Mouse (Mus musculus) CH12.LX (cell line): ENCODE measurements around the gene Mbd4. TPM values are rescaled to one million over a fixed set of nuclear protein-coding genes. Genes with fewer than 3 reads are reported as not detected.
A peak's percentile ranks its signal among the peaks of the same experiment; 100 is the strongest.

Experiments used
- DNase-seq: peaks from one replicate; pipeline ENCODE4 v3.0.0-alpha.2; 2013; ENCODE audit errors: extremely low read depth
- H3K27ac ChIP-seq: 2 replicates; pipeline ENCODE4 v1.5.1; 2012; ENCODE audit warnings: low read depth, mild to moderate bottlenecking, control low read depth, moderate library complexity; ENCODE audit not compliant: insufficient read depth
- H3K27me3 ChIP-seq: replicated peaks from 2 replicates; pipeline ENCODE3; 2012; ENCODE audit warnings: inconsistent platforms
- H3K36me3 ChIP-seq, 2 experiments: replicated peaks in 1 of 2; 2 replicates each; pipeline versions ENCODE3 to v1.6.1; 2012; ENCODE audit warnings: inconsistent platforms in 1 of 2, low read length in 1 of 2, mild to moderate bottlenecking in 1 of 2, mixed read lengths in 1 of 2, moderate library complexity in 1 of 2; ENCODE audit not compliant: control insufficient read depth in 1 of 2, insufficient read depth in 1 of 2
- H3K4me1 ChIP-seq, 2 experiments: 2 replicates each; pipeline ENCODE4 v1.6.1; 2012; ENCODE audit warnings: inconsistent platforms in 1 of 2, moderate library complexity in 1 of 2; ENCODE audit not compliant: insufficient read depth in 2 of 2, control insufficient read depth in 1 of 2
- H3K4me2 ChIP-seq: 2 replicates; pipeline ENCODE4 v1.6.1; 2012; ENCODE audit warnings: low read depth, mild to moderate bottlenecking, control low read depth; ENCODE audit not compliant: poor library complexity, insufficient read depth, severe bottlenecking
- H3K4me3 ChIP-seq, 3 experiments: fragments of 150-350 bp in 1 of 3; sonication (generic) in 1 of 3; replicated peaks in 1 of 3; 2 replicates each; pipeline versions ENCODE3 to v1.5.1; 2011 to 2012; ENCODE audit warnings: low read depth in 2 of 3, low read length in 2 of 3, mild to moderate bottlenecking in 2 of 3, moderate library complexity in 2 of 3, control low read depth in 1 of 3, improper control_type of control experiment in 1 of 3, inconsistent platforms in 1 of 3, mixed read lengths in 1 of 3; ENCODE audit not compliant: poor library complexity in 1 of 3
- H3K79me2 ChIP-seq: replicated peaks from 2 replicates; pipeline ENCODE4 v1.6.1; 2012; ENCODE audit warnings: mild to moderate bottlenecking, moderate library complexity; ENCODE audit not compliant: control insufficient read depth, poor library complexity, insufficient read depth, severe bottlenecking; ENCODE audit errors: extremely low read depth
- H3K9ac ChIP-seq: 2 replicates; pipeline ENCODE4 v1.6.1; 2012; ENCODE audit warnings: low read depth, mild to moderate bottlenecking, control low read depth, moderate library complexity; ENCODE audit not compliant: insufficient read depth
- H3K9me3 ChIP-seq: replicated peaks from 2 replicates; pipeline ENCODE3; 2012; ENCODE audit warnings: low read length, inconsistent platforms, mixed read lengths
- CHD1 ChIP-seq: IDR thresholded peaks from 2 replicates; pipeline ENCODE4 v1.6.1; 2012; ENCODE audit warnings: low read depth, low read length, improper control_type of control experiment, inconsistent platforms
- CHD2 ChIP-seq: IDR thresholded peaks from 2 replicates; pipeline ENCODE4 v1.6.1; 2011; ENCODE audit warnings: low read length, improper control_type of control experiment
- CTCF ChIP-seq, 2 experiments: IDR thresholded peaks in 1 of 2; conservative IDR thresholded peaks in 1 of 2; 2 replicates each; pipeline ENCODE4 v1.5.1; 2011 to 2012; ENCODE audit warnings: low read depth in 2 of 2, low read length in 2 of 2, improper control_type of control experiment in 1 of 2, inconsistent platforms in 1 of 2, mild to moderate bottlenecking in 1 of 2, moderate library complexity in 1 of 2
- E2F4 ChIP-seq: IDR thresholded peaks from 2 replicates; pipeline ENCODE4 v1.6.1; 2011; ENCODE audit warnings: low read depth, low read length, improper control_type of control experiment; ENCODE audit not compliant: insufficient replicate concordance
- ELF1 ChIP-seq: IDR thresholded peaks from 2 replicates; pipeline ENCODE4 v1.6.1; 2014; ENCODE audit warnings: low read depth, mild to moderate bottlenecking, inconsistent platforms, low read length, improper control_type of control experiment
- EP300 ChIP-seq: IDR thresholded peaks from 2 replicates; pipeline ENCODE4 v1.6.1; 2011; ENCODE audit warnings: low read length, improper control_type of control experiment
- ETS1 ChIP-seq: conservative IDR thresholded peaks from 2 replicates; pipeline ENCODE4 v1.6.1; 2012; ENCODE audit warnings: low read depth, mild to moderate bottlenecking, inconsistent platforms, low read length, improper control_type of control experiment, moderate library complexity
- GABPA ChIP-seq: IDR thresholded peaks from 2 replicates; pipeline ENCODE4 v1.6.1; 2012; ENCODE audit warnings: low read depth, low read length, improper control_type of control experiment, inconsistent platforms; ENCODE audit not compliant: insufficient replicate concordance
- HCFC1 ChIP-seq: IDR thresholded peaks from 2 replicates; pipeline ENCODE4 v1.6.1; 2012; ENCODE audit warnings: low read depth, mild to moderate bottlenecking, inconsistent platforms, low read length, improper control_type of control experiment
- JUN ChIP-seq: IDR thresholded peaks from 2 replicates; pipeline ENCODE4 v1.6.1; 2011; ENCODE audit warnings: low read depth, mild to moderate bottlenecking, low read length, improper control_type of control experiment, moderate library complexity; ENCODE audit not compliant: insufficient read depth
- MAX ChIP-seq: IDR thresholded peaks from 2 replicates; pipeline ENCODE4 v1.6.1; 2011; ENCODE audit warnings: low read length, improper control_type of control experiment
- MAZ ChIP-seq: IDR thresholded peaks from 2 replicates; pipeline ENCODE4 v1.6.1; 2012; ENCODE audit warnings: low read depth, mild to moderate bottlenecking, inconsistent platforms, low read length, improper control_type of control experiment, moderate library complexity
- MEF2A ChIP-seq: IDR thresholded peaks from 2 replicates; pipeline ENCODE4 v1.6.1; 2014; ENCODE audit warnings: low read depth, mild to moderate bottlenecking, inconsistent platforms, low read length, improper control_type of control experiment, borderline replicate concordance
- MXI1 ChIP-seq: IDR thresholded peaks from 2 replicates; pipeline ENCODE4 v1.6.1; 2011; ENCODE audit warnings: mild to moderate bottlenecking, low read depth, low read length, improper control_type of control experiment
- MYC ChIP-seq: IDR thresholded peaks from 2 replicates; pipeline ENCODE4 v1.6.1; 2011; ENCODE audit warnings: low read depth, mild to moderate bottlenecking, improper control_type of control experiment, low read length
- NELFE ChIP-seq: IDR thresholded peaks from 2 replicates; pipeline ENCODE4 v1.6.1; 2011; ENCODE audit warnings: low read depth, low read length, improper control_type of control experiment
- PAX5 ChIP-seq: IDR thresholded peaks from 2 replicates; pipeline ENCODE4 v1.6.1; 2012; ENCODE audit warnings: low read length, inconsistent platforms, mixed read lengths
- POLR2AphosphoS2 ChIP-seq: IDR thresholded peaks from 2 replicates; pipeline ENCODE4 v1.6.1; 2011; ENCODE audit warnings: low read depth, low read length, improper control_type of control experiment
- SIN3A ChIP-seq: IDR thresholded peaks from 2 replicates; pipeline ENCODE4 v1.6.1; 2012; ENCODE audit warnings: low read length, improper control_type of control experiment, inconsistent platforms
- TBP ChIP-seq: conservative IDR thresholded peaks from 2 replicates; pipeline ENCODE4 v1.6.1; 2011; ENCODE audit warnings: low read depth, low read length, improper control_type of control experiment
- TCF12 ChIP-seq: IDR thresholded peaks from 2 replicates; pipeline ENCODE4 v1.6.1; 2014; ENCODE audit warnings: low read depth, mild to moderate bottlenecking, inconsistent platforms, low read length, improper control_type of control experiment
- UBTF ChIP-seq: IDR thresholded peaks from 2 replicates; pipeline ENCODE4 v1.6.1; 2012; ENCODE audit warnings: low read depth, mild to moderate bottlenecking, inconsistent platforms, low read length, improper control_type of control experiment, moderate library complexity
- USF1 ChIP-seq: IDR thresholded peaks from 2 replicates; pipeline ENCODE4 v1.6.1; 2014; ENCODE audit warnings: low read depth, mild to moderate bottlenecking, inconsistent platforms, low read length, improper control_type of control experiment
- USF2 ChIP-seq: conservative IDR thresholded peaks from 2 replicates; pipeline ENCODE4 v1.6.1; 2011; ENCODE audit warnings: low read depth, low read length, improper control_type of control experiment
- ZC3H11A ChIP-seq: IDR thresholded peaks from 2 replicates; pipeline ENCODE4 v1.6.1; 2012; ENCODE audit warnings: low read depth, mild to moderate bottlenecking, inconsistent platforms, low read length, improper control_type of control experiment
- ZKSCAN1 ChIP-seq: IDR thresholded peaks from 2 replicates; pipeline ENCODE4 v1.6.1; 2012; ENCODE audit warnings: low read depth, inconsistent platforms, low read length, improper control_type of control experiment, borderline replicate concordance
- ZMIZ1 ChIP-seq: IDR thresholded peaks from 2 replicates; pipeline ENCODE4 v1.6.1; 2012; ENCODE audit warnings: low read depth, mild to moderate bottlenecking, inconsistent platforms, low read length, improper control_type of control experiment
- ZNF384 ChIP-seq: IDR thresholded peaks from 2 replicates; pipeline ENCODE4 v1.6.1; 2012; ENCODE audit warnings: low read depth, low read length, improper control_type of control experiment, inconsistent platforms
- dilution Hi-C: fragments of 300-500 bp; cut with MboI; formaldehyde crosslinking; loops from 2 replicates; pipeline ENCODE4 v1.14.3; 2020; ENCODE audit warnings: low sequenced_read_pairs; ENCODE audit not compliant: extremely low pct_unique_long_range_greater_than_20kb, extremely low pct_ligation_motif_present
- in situ Hi-C: fragments of 300-500 bp; cut with MboI; formaldehyde crosslinking; loops from 3 replicates; pipeline ENCODE4 v1.14.3; 2019; ENCODE audit warnings: low sequenced_read_pairs, low pct_ligation_motif_present, low pct_unique_long_range_greater_than_20kb, mixed read lengths
- polyA plus RNA-seq: library from polyadenylated mRNA; unstranded; fragments of >175 nt; gene quantifications from 2 replicates; pipeline ENCODE4 v1.2.1, GENCODE M21; 2012; ENCODE audit warnings: low read depth; ENCODE audit not compliant: insufficient read length
- total RNA-seq, 2 experiments: library from RNA; depleted of rRNA; stranded (reverse); fragments of 300-350 nt in 1 of 2; fragments of >200 nt in 1 of 2; gene quantifications; 2 replicates each; pipeline ENCODE4 v1.2.3; 2012 to 2014

Mbd4 gene
- total and polyA plus RNA-seq, 3 experiments, result 7.3 to 12.2 (median 8.6) TPM

DNA sequence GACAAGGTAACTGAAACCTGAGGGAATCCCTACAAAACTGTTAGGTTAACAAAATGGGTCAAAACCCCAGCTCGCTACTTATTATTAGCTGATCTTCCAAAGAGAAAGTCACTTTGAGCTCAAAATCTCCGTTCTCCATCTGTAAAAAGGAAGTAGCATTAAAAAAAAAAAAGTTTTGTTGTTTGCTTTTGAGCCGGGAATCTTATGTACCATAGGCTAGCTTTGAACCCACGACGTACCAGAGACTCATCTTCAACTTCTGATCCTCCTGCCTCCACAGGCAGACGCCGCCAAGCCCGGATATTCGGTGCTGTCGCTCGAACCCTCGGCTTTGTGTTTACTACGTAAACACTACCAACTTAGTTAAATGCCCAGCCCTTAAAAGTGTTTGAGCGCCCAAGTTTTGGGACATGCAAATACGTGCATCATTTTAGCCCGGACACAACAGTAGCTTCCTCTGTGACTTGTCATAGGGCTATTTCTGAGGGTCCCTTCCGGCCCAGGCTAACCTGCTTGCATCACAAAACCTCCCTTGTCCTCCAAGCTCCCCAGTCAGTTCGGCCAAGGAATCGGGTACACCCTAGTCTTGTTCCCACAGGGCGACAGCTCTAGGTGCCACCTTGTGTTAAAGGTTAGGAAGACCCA, 603 bp downstream of the Mbd4 start:
- peak overlapping the region; percentile 63 to 74 (median 71) for H3K4me3 ChIP-seq
- TF ChIP-seq TCF12 (no peak), SIN3A (no peak), ZMIZ1 (no peak), UBTF (no peak), ETS1 (no peak), POLR2AphosphoS2 (no peak), MYC (no peak), ZKSCAN1 (no peak), TBP (no peak; the same call in 1 of the 2 replicates), ELF1 (no peak), GABPA (no peak), PAX5 (no peak), ZNF384 (no peak), USF2 (no peak), CHD1 (no peak), EP300 (no peak), USF1 (no peak), HCFC1 (no peak)
- H3K4me1 ChIP-seq, result peaks cover 2 to 43% of the 10 kb centered on the region in 2 experiments; a peak in 2 of 4 replicates
- H3K27ac ChIP-seq, result peak overlapping the region; percentile 85
- peak; percentile 67 for DNase-seq
- in situ Hi-C loops, result loop anchor here (5.0 kb wide), 1 partner anchor 45 kb away; no protein-coding TSS in a partner anchor
- H3K9ac ChIP-seq, result peak overlapping the region; percentile 55
- H3K79me2 ChIP-seq, result peaks cover 13% of the 10 kb centered on the region
- peaks cover 0 to 7% of the 10 kb centered on the region in 2 experiments for H3K36me3 ChIP-seq
- no peaks in the 10 kb centered on the region for H3K27me3 ChIP-seq
- H3K9me3 ChIP-seq, result no peaks in the 10 kb centered on the region
- dilution Hi-C loops, result no loop called here
- H3K4me2 ChIP-seq, result peak overlapping the region; percentile 70

DNA sequence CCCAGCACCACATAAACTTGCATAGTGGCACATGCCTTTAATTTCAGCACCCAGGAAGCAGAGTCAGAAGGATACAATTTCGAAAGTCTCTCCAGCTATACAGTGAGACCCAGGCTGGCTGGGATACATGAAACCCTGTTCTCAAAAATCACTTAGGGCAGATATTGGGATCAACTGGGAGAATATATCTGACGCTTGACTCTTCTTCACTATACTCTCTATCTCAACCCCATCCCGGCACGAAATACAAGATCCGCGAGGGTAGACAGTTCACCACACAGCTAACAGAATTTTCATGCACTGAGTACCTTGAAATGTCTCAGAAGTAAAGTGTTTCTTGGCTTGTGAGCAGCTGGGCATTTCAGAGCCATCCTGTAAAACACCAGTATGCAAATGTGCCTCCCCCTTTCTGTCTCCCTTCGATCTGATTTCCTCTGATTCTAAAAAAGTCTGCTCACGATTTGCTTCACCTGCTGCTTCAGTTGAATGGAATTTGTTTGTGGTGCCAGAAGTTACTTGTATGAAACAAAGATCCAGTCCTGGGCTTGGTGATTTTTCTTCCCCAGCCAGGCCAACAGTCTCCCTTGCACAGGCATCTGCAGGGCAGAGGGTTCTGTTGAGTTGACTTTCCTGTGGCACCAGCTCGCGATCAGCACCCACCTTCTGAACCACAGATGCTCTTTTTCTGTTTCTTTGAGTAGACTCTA, 4.4 kb downstream of the Mbd4 start:
- Histone ChIP-seq H3K79me2 (peaks cover 13% of the 10 kb centered on the region), H3K36me3 (peaks cover 15 to 31% of the 10 kb centered on the region in 2 experiments), H3K9ac (peak overlapping the region; percentile 61), H3K4me1 (peaks cover 2 to 47% of the 10 kb centered on the region in 2 experiments; a peak in 2 of 4 replicates), H3K9me3 (no peaks in the 10 kb centered on the region), H3K27ac (peak overlapping the region; percentile 85), H3K4me2 (peak overlapping the region; percentile 98), H3K4me3 (peak overlapping the region; percentile 29 to 31 (median 30)), H3K27me3 (no peaks in the 10 kb centered on the region)
- dilution Hi-C loops (no loop called here), in situ Hi-C loops (loop anchor here (5.0 to 10.0 kb wide), 2 partner anchors 159 to 286 kb away; no protein-coding TSS in a partner anchor)
- peak; percentile 46 for DNase-seq
- TF ChIP-seq USF1 (no peak), UBTF (peak; percentile 57; the same call in 1 of the 2 replicates), TBP (0 out of 2 replicates have a peak, but pooled peaks have one; percentile 34), CTCF (conservative IDR thresholded peaks at IDR 0.05 in 1 of 2, IDR thresholded peaks at IDR 0.05 in 1 of 2; ENCODE audit: low read depth in 2 of 2, low read length in 2 of 2) (no peak), USF2 (no peak), MXI1 (peak; percentile 78; the same call in 1 of the 2 replicates), SIN3A (peak; percentile 86), CHD2 (peak; percentile 58; the same call in 1 of the 2 replicates), MAZ (peak; percentile 40; the same call in 1 of the 2 replicates), CHD1 (peak; percentile 87), EP300 (peak; percentile 76), JUN (no peak), POLR2AphosphoS2 (no peak), E2F4 (no peak), ZMIZ1 (0 out of 2 replicates have a peak, but pooled peaks have one; percentile 53), MEF2A (peak; percentile 55; the same call in 1 of the 2 replicates), ZKSCAN1 (no peak), MAX (peak; percentile 39; the same call in 1 of the 2 replicates), NELFE (peak; percentile 47; the same call in 1 of the 2 replicates), GABPA (no peak), ZC3H11A (no peak)
